Mouse (Mus musculus): ENCODE data around the gene Fbll1.
"Not testable (repeated sequence)": the region's sequence is repeated elsewhere in the genome, so short reads cannot be mapped to it uniquely, and the experiment has no call there.

GRCm38 (mm10) chr11:35842560-35842959 lies 43.9 kb upstream of the Fbll1 start:
- TF ChIP-seq CTCF (IDR thresholded peaks at IDR 0.05; ENCODE audit: low read depth) = 0 out of 2 replicates have a peak, but pooled peaks have one; percentile 12
- not testable (repeated sequence) for TF ChIP-seq EP300 (optimal IDR thresholded peaks at IDR 0.05)

All from stomach, postnatal 0 days (tissue).